Comparison of ENCODE assay signal across 14 mouse cellular contexts in the genomic region with DNA sequence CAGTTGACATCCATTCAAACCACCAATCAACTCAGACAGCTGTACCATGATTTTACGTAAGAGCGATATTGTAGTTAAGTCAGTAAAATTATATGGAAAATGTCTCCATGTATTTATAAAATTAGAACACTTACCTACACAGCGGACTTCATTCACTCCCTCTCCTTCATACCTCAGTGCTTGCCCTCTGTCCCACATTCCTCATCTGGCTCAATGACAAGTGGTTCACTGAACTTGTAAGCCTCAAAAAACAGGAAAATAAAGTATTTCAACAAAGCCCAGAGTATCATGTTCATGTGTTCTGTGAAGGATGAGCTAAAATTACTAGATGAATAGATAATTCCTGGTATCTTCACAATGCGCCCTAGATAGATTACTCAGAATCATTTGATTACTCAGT.
"Had no signal": no experiment of that assay in that cellular context is flagged by ENCODE, and none has a peak within 500 bp of the region (broad histone marks: within the 10 kb centered on the region; RNA-seq: fewer than 3 reads in every experiment).

No protein-coding gene starts in this region.

- ATAC-seq: intestine, postnatal 0 days had no signal

- H3K4me2 ChIP-seq: hindbrain, embryonic 15.5 days; limb, embryonic 12.5 days; limb, embryonic 15.5 days; liver, embryonic 13.5 days; midbrain, embryonic 11.5 days had no signal

- H3K27me3 ChIP-seq: hindbrain, embryonic 15.5 days; limb, embryonic 12.5 days; limb, embryonic 15.5 days; liver, embryonic 13.5 days had no signal

- H3K36me3 ChIP-seq: hindbrain, embryonic 15.5 days; limb, embryonic 12.5 days; limb, embryonic 15.5 days; liver, embryonic 13.5 days had no signal

- H3K9me3 ChIP-seq: hindbrain, embryonic 15.5 days; limb, embryonic 12.5 days; limb, embryonic 15.5 days; liver, embryonic 13.5 days had no signal

- H3K4me1 ChIP-seq: hindbrain, embryonic 15.5 days; limb, embryonic 12.5 days; limb, embryonic 15.5 days; liver, embryonic 13.5 days had no signal

- H3K4me3 ChIP-seq: hindbrain, embryonic 15.5 days; limb, embryonic 12.5 days; limb, embryonic 15.5 days; liver, embryonic 13.5 days had no signal

- H3K9ac ChIP-seq: hindbrain, embryonic 15.5 days; limb, embryonic 12.5 days; limb, embryonic 15.5 days; liver, embryonic 13.5 days had no signal

- H3K27ac ChIP-seq: hindbrain, embryonic 15.5 days; limb, embryonic 12.5 days; limb, embryonic 15.5 days; liver, embryonic 13.5 days had no signal

- DNase-seq: left cerebral cortex, postnatal 4 days; liver, embryonic 13.5 days; lung, adult 2 months; lung, postnatal 14 days; lung, postnatal 4 days; midbrain, embryonic 14.5 days; thymus, adult 2 months; thymus, postnatal 14 days; thymus, postnatal 4 days had no signal
